Mouse (Mus musculus) forebrain, embryonic 14.5 days (tissue): ENCODE results near the gene Icam4. TPM values are rescaled to one million over a fixed set of nuclear protein-coding genes. Genes with fewer than 3 reads are reported as not detected.
"Not testable (repeated sequence)": the region's sequence is repeated elsewhere in the genome, so short reads cannot be mapped to it uniquely, and the experiment has no call there.

Source experiments
- ATAC-seq: fragments of 200-750 bp; cut with Nextera tagmentation; 2 replicates; pipeline ENCODE4 v1.8.0; 2017; ENCODE audit warnings: mild to moderate bottlenecking, moderate library complexity
- DNase-seq: peaks from one replicate; pipeline ENCODE4 v3.0.0-alpha.2; 2015; ENCODE audit warnings: low spot score
- H3K27ac ChIP-seq: fragments of 300-500 bp; sonication (generic); 2 replicates; pipeline ENCODE4 v1.5.1; 2014; ENCODE audit warnings: low read depth, mild to moderate bottlenecking, control low read depth, low read length, moderate library complexity
- H3K27me3 ChIP-seq: fragments of 300-500 bp; sonication (generic); replicated peaks from 2 replicates; pipeline ENCODE4 v1.6.1; 2014; ENCODE audit warnings: low read length, control low read depth, mixed read lengths; ENCODE audit not compliant: control insufficient read depth, insufficient read depth
- H3K36me3 ChIP-seq: fragments of 300-500 bp; sonication (generic); 2 replicates; pipeline ENCODE4 v1.6.1; 2014; ENCODE audit warnings: low read length, control low read depth; ENCODE audit not compliant: control insufficient read depth, insufficient read depth
- H3K4me1 ChIP-seq: fragments of 300-500 bp; sonication (generic); 2 replicates; pipeline ENCODE4 v1.6.1; 2014; ENCODE audit warnings: antibody characterized with exemption, low read length, control low read depth; ENCODE audit not compliant: control insufficient read depth, insufficient read depth
- H3K4me2 ChIP-seq: fragments of 300-500 bp; sonication (generic); 2 replicates; pipeline ENCODE4 v1.6.1; 2014; ENCODE audit warnings: mild to moderate bottlenecking, control low read depth, low read length
- H3K4me3 ChIP-seq: fragments of 300-500 bp; sonication (generic); 2 replicates; pipeline ENCODE4 v1.5.1; 2014; ENCODE audit warnings: low read depth, low read length, control low read depth
- H3K9ac ChIP-seq: fragments of 300-500 bp; sonication (generic); 2 replicates; pipeline ENCODE4 v1.6.1; 2014; ENCODE audit warnings: mild to moderate bottlenecking, low read length, control low read depth, moderate library complexity
- H3K9me3 ChIP-seq: fragments of 300-500 bp; sonication (generic); replicated peaks from 2 replicates; pipeline ENCODE4 v1.6.1; 2016; ENCODE audit warnings: low read length, control low read depth, mixed read lengths; ENCODE audit not compliant: control insufficient read depth
- WGBS: fragments of 180-500 bp; shearing (Covaris S2); extraction: QIAGEN DNeasy Blood & Tissue Kit; methylation state at CpG from one replicate; pipeline ENCODE4 v1.1.7; 2014; 5-methylcytosine and 5-hydroxymethylcytosine counted together
- polyA plus RNA-seq: library from polyadenylated mRNA; unstranded; fragments of >200 nt; fragmentation: Nextera tagmentation; extraction: Ambion mirVana; gene quantifications from 2 replicates; pipeline ENCODE4 v1.2.1, GENCODE M21; 2014

Icam4 gene
- polyA plus RNA-seq, 1 experiment from 2014 or later: not detected

DNA sequence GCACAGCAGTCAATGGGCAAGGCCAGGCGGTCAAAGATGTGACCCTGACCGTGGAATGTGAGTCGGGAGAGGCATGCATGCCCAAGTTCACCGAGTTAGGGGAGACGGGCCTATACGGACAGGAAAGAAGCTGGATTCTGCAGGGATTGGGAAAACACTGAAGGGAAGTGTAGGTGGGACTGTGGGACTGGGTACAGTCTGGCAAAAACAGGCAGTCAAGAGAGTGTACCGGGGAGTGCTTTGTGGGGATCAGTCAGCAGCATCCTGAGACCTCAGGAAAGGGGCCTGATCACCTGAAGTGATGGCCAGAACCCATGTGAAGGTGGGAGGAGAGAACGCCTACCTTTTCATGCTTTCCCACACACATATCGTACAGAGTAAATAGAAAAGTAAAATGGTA lies 6.4 kb downstream of the Icam4 start:
- ATAC-seq (no peak), DNase-seq (no peak)
- Histone ChIP-seq H3K27me3 (peaks cover 88% of the 10 kb centered on the region), H3K9me3 (no peaks in the 10 kb centered on the region; the same call in 1 of the 2 replicates), H3K4me3 (no peak overlapping the region), H3K36me3 (no peaks in the 10 kb centered on the region), H3K9ac (no peak overlapping the region), H3K27ac (no peak overlapping the region), H3K4me1 (peaks cover 6% of the 10 kb centered on the region), H3K4me2 (no peak overlapping the region)
- WGBS: 13% methylated on average over 9 of the region's 9 CpGs

DNA sequence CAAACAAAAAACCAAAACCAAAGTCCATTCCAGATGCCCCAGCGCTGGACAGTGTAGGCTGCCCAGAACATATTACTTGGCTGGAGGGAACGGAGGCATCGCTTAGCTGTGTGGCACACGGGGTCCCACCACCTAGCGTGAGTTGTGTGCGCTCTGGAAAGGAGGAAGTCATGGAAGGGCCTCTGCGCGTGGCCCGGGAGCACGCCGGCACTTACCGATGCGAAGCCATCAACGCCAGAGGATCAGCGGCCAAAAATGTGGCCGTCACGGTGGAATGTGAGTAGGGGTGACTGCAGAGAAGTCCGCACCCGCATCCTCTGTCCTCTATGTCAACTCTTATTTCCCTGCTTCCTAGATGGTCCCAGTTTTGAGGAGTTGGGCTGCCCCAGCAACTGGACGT lies 7.0 kb downstream of the Icam4 start:
- Histone ChIP-seq H3K27ac (no peak overlapping the region), H3K36me3 (no peaks in the 10 kb centered on the region), H3K9ac (no peak overlapping the region), H3K4me2 (peak overlapping the region; percentile 55; the same call in 1 of the 2 replicates), H3K9me3 (no peaks in the 10 kb centered on the region; the same call in 1 of the 2 replicates), H3K4me1 (peaks cover 6% of the 10 kb centered on the region), H3K4me3 (no peak overlapping the region; the same call in 1 of the 2 replicates), H3K27me3 (peaks cover 88% of the 10 kb centered on the region)
- ATAC-seq (no peak), DNase-seq (no peak)
- WGBS: 6% methylated on average over 20 of the region's 20 CpGs

DNA sequence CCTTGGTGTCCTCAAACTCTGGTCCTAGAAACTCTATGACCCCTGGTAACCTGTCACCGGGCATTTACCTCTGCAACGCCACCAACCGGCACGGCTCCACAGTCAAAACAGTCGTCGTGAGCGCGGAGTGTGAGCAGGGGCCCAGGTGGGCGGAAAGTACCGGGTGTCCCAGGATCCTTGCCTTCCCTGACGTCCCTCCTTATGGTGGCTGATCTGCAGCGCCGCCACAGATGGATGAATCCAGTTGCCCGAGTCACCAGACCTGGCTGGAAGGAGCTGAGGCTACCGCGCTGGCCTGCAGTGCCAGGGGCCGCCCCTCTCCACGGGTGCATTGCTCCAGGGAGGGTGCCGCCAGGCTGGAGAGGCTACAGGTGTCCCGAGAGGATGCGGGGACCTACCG lies 7.5 kb downstream of the Icam4 start:
- peaks cover 85% of the 10 kb centered on the region for H3K27me3 ChIP-seq

DNA sequence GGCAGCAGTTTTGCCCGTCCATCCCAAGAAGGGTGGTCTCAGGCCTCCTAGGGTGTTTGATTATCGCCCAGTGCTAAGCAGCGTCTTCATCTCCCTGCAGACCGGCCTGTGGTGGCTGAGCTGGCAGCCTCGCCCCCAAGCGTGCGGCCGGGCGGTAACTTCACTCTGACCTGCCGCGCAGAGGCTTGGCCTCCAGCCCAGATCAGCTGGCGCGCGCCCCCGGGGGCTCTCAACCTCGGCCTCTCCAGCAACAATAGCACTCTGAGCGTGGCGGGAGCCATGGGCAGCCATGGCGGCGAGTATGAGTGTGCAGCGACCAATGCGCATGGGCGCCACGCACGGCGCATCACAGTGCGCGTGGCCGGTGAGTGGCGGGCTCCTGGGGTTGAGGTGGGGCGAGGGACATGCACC lies 8.3 kb downstream of the Icam4 start:
- H3K9me3 ChIP-seq: no peaks in the 10 kb centered on the region; the same call in 1 of the 2 replicates
- H3K4me2 ChIP-seq: peak overlapping the region; percentile 55
- no peaks in the 10 kb centered on the region for H3K36me3 ChIP-seq
- peaks cover 77% of the 10 kb centered on the region for H3K27me3 ChIP-seq
- H3K27ac ChIP-seq: no peak overlapping the region
- peak; percentile 45 for DNase-seq
- peak; percentile 67; the same call in 1 of the 2 replicates for ATAC-seq
- peak overlapping the region; percentile 36 for H3K4me3 ChIP-seq
- H3K4me1 ChIP-seq: peaks cover 6% of the 10 kb centered on the region
- H3K9ac ChIP-seq: peak overlapping the region; percentile 55
- WGBS: 1% methylated on average over 31 of the region's 31 CpGs

More for the DNA sequence above, 7.5 kb downstream of the Icam4 start:
- no peak for DNase-seq
- H3K36me3 ChIP-seq: no peaks in the 10 kb centered on the region
- no peak for ATAC-seq
- H3K27ac ChIP-seq: no peak overlapping the region
- 1% methylated on average over 22 of the region's 22 CpGs for WGBS
- H3K4me2 ChIP-seq: peak overlapping the region; percentile 55
- peak overlapping the region; percentile 36 for H3K4me3 ChIP-seq
- no peak overlapping the region for H3K9ac ChIP-seq
- H3K9me3 ChIP-seq: no peaks in the 10 kb centered on the region; the same call in 1 of the 2 replicates
- H3K4me1 ChIP-seq: peaks cover 6% of the 10 kb centered on the region

DNA sequence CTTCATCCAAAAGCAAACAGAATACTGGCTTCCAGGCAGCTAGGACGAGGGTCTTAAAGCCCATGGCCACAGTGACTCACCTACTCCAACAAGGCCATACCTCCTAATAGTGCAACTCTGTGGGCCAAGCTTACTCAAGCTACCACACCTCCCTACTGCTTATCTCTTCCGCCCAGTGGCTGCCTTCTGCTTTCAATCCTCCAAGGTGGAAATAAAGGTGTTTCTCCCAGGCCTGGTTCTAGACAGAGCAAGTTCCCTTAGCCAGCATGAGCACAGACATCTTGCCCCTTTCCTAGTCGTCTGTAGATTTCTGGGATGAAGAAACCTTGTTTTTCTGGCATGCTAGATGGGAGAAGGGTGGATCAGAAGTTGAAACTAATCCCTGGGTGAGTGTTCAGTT lies 10.6 kb downstream of the Icam4 start:
- no peaks in the 10 kb centered on the region for H3K4me1 ChIP-seq
- H3K9ac ChIP-seq: no peak overlapping the region
- H3K27ac ChIP-seq: no peak overlapping the region
- DNase-seq (no peak), ATAC-seq (no peak)
- WGBS: 70% methylated on average over 3 of the region's 3 CpGs
- H3K9me3 ChIP-seq: no peaks in the 10 kb centered on the region; the same call in 1 of the 2 replicates
- no peaks in the 10 kb centered on the region for H3K36me3 ChIP-seq
- H3K27me3 ChIP-seq: peaks cover 57% of the 10 kb centered on the region
- no peak overlapping the region for H3K4me3 ChIP-seq
- H3K4me2 ChIP-seq: no peak overlapping the region

DNA sequence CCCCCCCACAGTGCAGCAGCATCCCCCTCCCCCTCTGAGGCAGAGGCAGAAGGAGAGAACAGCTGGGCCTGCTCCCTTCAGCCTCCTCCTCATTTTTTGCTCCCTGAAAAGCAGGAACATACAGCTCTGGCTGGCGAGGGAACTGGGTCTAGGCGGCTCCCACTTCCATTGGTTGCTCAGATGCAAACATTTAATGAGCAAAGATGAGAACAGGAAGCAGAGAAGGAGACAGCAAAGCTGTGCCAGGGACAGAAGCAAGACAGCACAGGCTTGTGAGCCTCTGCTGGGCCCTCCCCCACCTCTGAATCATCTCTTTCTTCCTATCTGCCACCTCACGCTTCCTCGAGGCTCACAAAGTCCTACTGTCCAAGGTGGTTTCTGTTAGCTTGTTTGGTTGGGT lies 12.1 kb downstream of the Icam4 start:
- H3K4me1 ChIP-seq: no peaks in the 10 kb centered on the region
- no peaks in the 10 kb centered on the region for H3K36me3 ChIP-seq
- WGBS: 44% methylated on average over 4 of the region's 4 CpGs
- no peak for DNase-seq
- no peak overlapping the region for H3K4me2 ChIP-seq
- H3K9ac ChIP-seq: no peak overlapping the region
- no peak overlapping the region for H3K4me3 ChIP-seq
- H3K27ac ChIP-seq: no peak overlapping the region
- H3K9me3 ChIP-seq: no peaks in the 10 kb centered on the region; the same call in 1 of the 2 replicates
- H3K27me3 ChIP-seq: peaks cover 42% of the 10 kb centered on the region
- ATAC-seq: no peak

DNA sequence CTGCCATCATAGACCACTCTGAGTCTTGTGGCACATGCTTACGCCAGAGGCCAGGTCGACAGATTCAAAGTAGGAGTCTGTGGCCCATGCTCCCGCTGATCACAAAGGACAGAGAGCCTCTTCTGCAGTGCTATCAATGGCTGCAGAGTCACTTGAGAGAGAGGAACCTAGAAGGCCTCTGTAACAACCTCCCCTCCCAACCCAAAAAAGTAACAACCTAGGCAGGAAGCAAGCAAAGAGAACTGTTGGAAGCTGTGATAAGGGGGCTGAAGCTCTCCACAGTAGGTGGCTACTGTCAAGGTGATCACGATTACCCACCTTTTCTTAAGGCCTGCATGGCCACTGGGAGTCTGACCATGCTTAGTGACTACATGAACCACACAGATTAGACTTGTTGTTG lies 14.4 kb downstream of the Icam4 start:
- Histone ChIP-seq H3K36me3 (no peaks in the 10 kb centered on the region), H3K27me3 (peaks cover 19% of the 10 kb centered on the region), H3K27ac (no peak overlapping the region), H3K4me1 (no peaks in the 10 kb centered on the region), H3K4me3 (no peak overlapping the region), H3K4me2 (no peak overlapping the region), H3K9ac (no peak overlapping the region), H3K9me3 (no peaks in the 10 kb centered on the region; the same call in 1 of the 2 replicates)
- WGBS: 88% methylated on average over 4 of the region's 4 CpGs
- DNase-seq (no peak), ATAC-seq (no peak)

DNA sequence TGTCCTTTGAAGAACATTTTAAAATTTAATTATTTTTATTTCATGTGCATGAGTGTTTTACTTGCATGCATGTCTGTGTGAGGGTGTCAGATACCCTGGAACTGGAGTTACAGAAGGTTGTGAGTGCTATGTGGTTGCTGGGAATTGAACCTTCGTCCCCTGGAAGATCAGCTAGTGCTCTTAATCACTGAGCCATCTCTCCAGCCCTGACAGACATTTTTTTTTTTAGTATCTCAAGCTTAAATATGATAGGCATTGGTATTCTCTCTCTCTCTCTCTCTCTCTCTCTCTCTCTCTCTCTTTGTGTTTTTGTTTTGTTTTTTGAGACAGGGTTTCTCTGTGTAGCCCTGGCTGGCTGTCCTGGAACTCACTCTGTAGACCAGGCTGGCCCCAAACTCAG lies 15.6 kb downstream of the Icam4 start:
- not testable (repeated sequence) for H3K27ac ChIP-seq, H3K36me3 ChIP-seq, H3K9me3 ChIP-seq, H3K4me2 ChIP-seq, H3K4me1 ChIP-seq, H3K4me3 ChIP-seq, ATAC-seq, DNase-seq, H3K9ac ChIP-seq, H3K27me3 ChIP-seq
- 59% methylated on average over 1 of the region's 1 CpGs for WGBS

DNA sequence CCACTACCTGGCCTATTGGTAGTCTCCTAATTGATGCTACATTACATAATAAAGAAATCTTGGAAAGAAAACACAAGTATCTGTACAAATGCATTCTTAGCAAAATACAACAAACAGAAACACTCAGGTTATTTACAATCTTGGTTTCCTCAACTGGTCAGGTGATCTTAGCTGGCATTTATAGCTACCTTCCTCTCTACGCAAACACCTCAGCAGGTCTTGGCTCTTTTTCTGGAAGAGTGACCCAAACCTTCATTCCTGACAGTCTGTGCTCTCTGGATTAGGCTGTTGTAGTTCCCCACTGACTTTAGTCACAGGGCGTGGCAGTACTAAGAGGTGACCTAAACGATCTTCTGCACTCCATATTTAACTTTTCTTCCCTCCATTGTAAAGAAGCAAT lies 16.1 kb downstream of the Icam4 start:
- Histone ChIP-seq H3K4me1 (no peaks in the 10 kb centered on the region), H3K27ac (no peak overlapping the region), H3K27me3 (peaks cover 3% of the 10 kb centered on the region; the same call in 1 of the 2 replicates), H3K36me3 (no peaks in the 10 kb centered on the region), H3K4me3 (no peak overlapping the region), H3K9ac (no peak overlapping the region), H3K4me2 (no peak overlapping the region), H3K9me3 (no peaks in the 10 kb centered on the region)
- DNase-seq (no peak), ATAC-seq (no peak)
- 88% methylated on average over 3 of the region's 3 CpGs for WGBS
